ENCODE assay signal across 28 mouse cellular contexts in genomic region chr1:165925207-165925606, GRCm38 (mm10).
"Had no signal": no experiment of that assay in that cellular context is flagged by ENCODE, and none has a peak within 500 bp of the region (broad histone marks: within the 10 kb centered on the region; RNA-seq: fewer than 3 reads in every experiment).

No protein-coding gene starts in this region.

- H3K36me3 ChIP-seq: embryonic facial prominence, embryonic 10.5 days; embryonic facial prominence, embryonic 12.5 days; embryonic facial prominence, embryonic 13.5 days; embryonic facial prominence, embryonic 15.5 days; forebrain, embryonic 12.5 days; forebrain, embryonic 15.5 days had no signal

- H3K27me3 ChIP-seq: embryonic facial prominence, embryonic 12.5 days; embryonic facial prominence, embryonic 13.5 days; embryonic facial prominence, embryonic 15.5 days; forebrain, embryonic 12.5 days; forebrain, embryonic 13.5 days; forebrain, embryonic 15.5 days had no signal

- H3K9me3 ChIP-seq: embryonic facial prominence, embryonic 10.5 days; embryonic facial prominence, embryonic 12.5 days; embryonic facial prominence, embryonic 13.5 days; embryonic facial prominence, embryonic 15.5 days; forebrain, embryonic 10.5 days; forebrain, embryonic 12.5 days; forebrain, embryonic 13.5 days; forebrain, embryonic 15.5 days had no signal

- H3K27ac ChIP-seq: embryonic facial prominence, embryonic 10.5 days; embryonic facial prominence, embryonic 12.5 days; embryonic facial prominence, embryonic 13.5 days; embryonic facial prominence, embryonic 15.5 days; forebrain, embryonic 10.5 days; forebrain, embryonic 12.5 days; forebrain, embryonic 13.5 days; forebrain, embryonic 15.5 days; gastrocnemius, adult 2 months; heart, adult 2 months had no signal

- H3K4me1 ChIP-seq: embryonic facial prominence, embryonic 10.5 days; embryonic facial prominence, embryonic 12.5 days; embryonic facial prominence, embryonic 13.5 days; embryonic facial prominence, embryonic 15.5 days; forebrain, embryonic 10.5 days; forebrain, embryonic 12.5 days had no signal

- ATAC-seq: forebrain, embryonic 13.5 days; forebrain, embryonic 14.5 days; forebrain, embryonic 15.5 days; forebrain, embryonic 16.5 days; forebrain, postnatal 0 days had no signal

- H3K4me2 ChIP-seq: embryonic facial prominence, embryonic 12.5 days; embryonic facial prominence, embryonic 13.5 days; embryonic facial prominence, embryonic 15.5 days; forebrain, embryonic 12.5 days; forebrain, embryonic 13.5 days; forebrain, embryonic 15.5 days had no signal

- DNase-seq: cerebellum, adult 2 months; cerebellum, adult 8-10 months; cerebellum, adult 9-10 months; cerebellum, adult 9-11 months; cerebellum, postnatal 10 days; cerebellum, postnatal 14 days; cerebellum, postnatal 25 days; cerebellum, postnatal 36 days; embryo, embryonic 11 days; forebrain, postnatal 0 days; gastrocnemius, adult 2 months; gastrocnemius, postnatal 14 days; gastrocnemius, postnatal 25 days; gastrocnemius, postnatal 36 days; heart, adult 11 months; heart, adult 18-20 months; heart, adult 2 months had no signal

- H3K4me3 ChIP-seq: embryonic facial prominence, embryonic 10.5 days; embryonic facial prominence, embryonic 12.5 days; embryonic facial prominence, embryonic 13.5 days; embryonic facial prominence, embryonic 15.5 days; erythroblast, embryonic 14.5 days; forebrain, embryonic 10.5 days; forebrain, embryonic 12.5 days; forebrain, embryonic 13.5 days; forebrain, embryonic 15.5 days; gastrocnemius, adult 2 months; heart, adult 2 months had no signal

- H3K9ac ChIP-seq: embryonic facial prominence, embryonic 12.5 days; embryonic facial prominence, embryonic 13.5 days; embryonic facial prominence, embryonic 15.5 days; forebrain, embryonic 12.5 days; forebrain, embryonic 13.5 days; forebrain, embryonic 15.5 days; forebrain, postnatal 0 days had no signal
